ENCODE assay signal across 10 mouse cellular contexts in genomic region chr4:97778211-97779002, GRCm38 (mm10). TPM values are rescaled to one million over a fixed set of nuclear protein-coding genes. Genes with fewer than 3 reads are reported as not detected.
DNase-seq lines count a peak whose midpoint lies in the region; ATAC-seq lines count a peak whose summit lies in the region.
"Had no signal": no experiment of that assay in that cellular context is flagged by ENCODE, and none has a peak within 500 bp of the region (broad histone marks: within the 10 kb centered on the region; RNA-seq: fewer than 3 reads in every experiment).

No protein-coding gene starts in this region.

- peak; percentile 64 for DNase-seq in cerebellum, adult 11-12 months
- DNase-seq in thymus, postnatal 36 days = peak; percentile 9 to 23
- DNase-seq in thymus, postnatal 25 days = no peak
- DNase-seq in gastrocnemius, postnatal 25 days = peak; percentile 37

- peaks cover 24% of the 10 kb centered on the region for H3K4me1 ChIP-seq in kidney, embryonic 16.5 days (ENCODE audit: insufficient read depth, low read length)
- H3K4me1 ChIP-seq in midbrain, embryonic 13.5 days (replicated peaks) = peaks cover 44% of the 10 kb centered on the region

- under 1% methylated on average over 75 of the region's 94 CpGs for WGBS in kidney, embryonic 16.5 days
- under 1% methylated on average over 85 of the region's 94 CpGs for WGBS in midbrain, embryonic 13.5 days

- 0 out of 2 replicates have a peak, but pooled peaks cover 4% of the 10 kb centered on the region for H3K36me3 ChIP-seq in kidney, embryonic 16.5 days (ENCODE audit: insufficient read depth, low read length)
- H3K36me3 ChIP-seq in midbrain, embryonic 13.5 days = peaks cover 5% of the 10 kb centered on the region

- peak overlapping the region; percentile 85 for H3K4me2 ChIP-seq in kidney, embryonic 16.5 days (replicated peaks; ENCODE audit: low read depth, low read length)
- peak overlapping the region; percentile 88 for H3K4me2 ChIP-seq in midbrain, embryonic 13.5 days (replicated peaks)

- H3K27ac ChIP-seq in kidney, embryonic 16.5 days (ENCODE audit: low read length) = peak overlapping the region; percentile 81
- peak overlapping the region; percentile 85 for H3K27ac ChIP-seq in midbrain, embryonic 13.5 days

- H3K27me3 ChIP-seq in kidney, embryonic 16.5 days (ENCODE audit: insufficient read depth, low read length) = peaks cover 36% of the 10 kb centered on the region
- H3K27me3 ChIP-seq in midbrain, embryonic 13.5 days = peaks cover 71% of the 10 kb centered on the region

- peak overlapping the region; percentile 93 for H3K9ac ChIP-seq in kidney, embryonic 16.5 days (replicated peaks; ENCODE audit: low read length)
- peak overlapping the region; percentile 94 for H3K9ac ChIP-seq in midbrain, embryonic 13.5 days (replicated peaks)

- H3K4me3 ChIP-seq in kidney, embryonic 16.5 days (ENCODE audit: low read length) = peak overlapping the region; percentile 80
- H3K4me3 ChIP-seq in midbrain, embryonic 13.5 days (replicated peaks) = peak overlapping the region; percentile 72

- no peaks in the 10 kb centered on the region for H3K9me3 ChIP-seq in kidney, embryonic 16.5 days (ENCODE audit: low read length)
- H3K9me3 ChIP-seq in midbrain, embryonic 13.5 days = no peaks in the 10 kb centered on the region

- ATAC-seq in cerebellum, adult (ENCODE audit: insufficient number of reproducible peaks, low FRiP score, low TSS enrichment) = no peak; the same call in 1 of the 2 replicates
- ATAC-seq in kidney, embryonic 16.5 days (ENCODE audit: low FRiP score, low TSS enrichment) = no peak
- ATAC-seq in midbrain, embryonic 13.5 days = peak; percentile 29
- ATAC-seq in inflammation-experienced regulatory T-cells, adult 6 months = no peak

RNA-seq across cellular contexts. Expression of gene E130114P18Rik, which starts 0.5 kb away (rescaled TPM):
- total RNA-seq in gastrocnemius, postnatal 25 days (2021) = under 1 TPM in 1 of 2 experiments, not detected in 1; 0.41 TPM
- 0.54 and 0.58 TPM in 2 replicates for polyA plus RNA-seq in kidney, embryonic 16.5 days (2015; fragmentation: Nextera tagmentation; extraction: Ambion mirVana)
- 22.5 and 24.4 TPM in 2 replicates for polyA plus RNA-seq in midbrain, embryonic 13.5 days (2015; fragmentation: Nextera tagmentation; extraction: Ambion mirVana)
- not detected for polyA plus RNA-seq in inflammation-experienced regulatory T-cells, adult 6 months (2017; shearing (Covaris generic))
- polyA plus RNA-seq: C2C12; large intestine, adult 2 months had no signal

RNA-seq across cellular contexts. Expression of gene Nfia, which starts 5.9 kb away (rescaled TPM):
- 10 to 100 TPM; 54.7 to 55.0 TPM for total RNA-seq in gastrocnemius, postnatal 25 days (2021)
- 19.9 and 25.0 TPM in 2 replicates for polyA plus RNA-seq in kidney, embryonic 16.5 days (2015; fragmentation: Nextera tagmentation; extraction: Ambion mirVana)
- 31.7 and 36.2 TPM in 2 replicates for polyA plus RNA-seq in midbrain, embryonic 13.5 days (2015; fragmentation: Nextera tagmentation; extraction: Ambion mirVana)
- polyA plus RNA-seq in inflammation-experienced regulatory T-cells, adult 6 months (2017; shearing (Covaris generic)) = 10 to 100 TPM; 11.0 to 19.2 (median 15.7) TPM

Comparison
In these comparisons a context has a peak if more than half of its experiments do, and no peak if none do; other contexts are left out.
1. RNA of gene E130114P18Rik, which starts 0.5 kb away (polyA plus RNA-seq): 22.5 to 24.4 TPM in midbrain, embryonic 13.5 days; 0.54 to 0.58 TPM in kidney, embryonic 16.5 days and not detected in inflammation-experienced regulatory T-cells, adult 6 months; every median in the first group is over 10 times any median in the second.